Mouse (Mus musculus) heart, adult 2 months (tissue): Measurements from ENCODE around the gene Ikbke.

Source experiments
- CTCF ChIP-seq: fragments of 200-600 bp; IDR thresholded peaks from 2 replicates; pipeline ENCODE4 v1.8.1; 2022; ENCODE audit warnings: antibody characterized with exemption, mild to moderate bottlenecking, moderate library complexity
- POLR2A ChIP-seq: fragments of 200-500 bp; IDR thresholded peaks from 2 replicates; pipeline ENCODE4 v1.6.1; 2011; ENCODE audit warnings: mild to moderate bottlenecking, low read depth, low read length, control low read depth; ENCODE audit not compliant: insufficient read depth

DNA sequence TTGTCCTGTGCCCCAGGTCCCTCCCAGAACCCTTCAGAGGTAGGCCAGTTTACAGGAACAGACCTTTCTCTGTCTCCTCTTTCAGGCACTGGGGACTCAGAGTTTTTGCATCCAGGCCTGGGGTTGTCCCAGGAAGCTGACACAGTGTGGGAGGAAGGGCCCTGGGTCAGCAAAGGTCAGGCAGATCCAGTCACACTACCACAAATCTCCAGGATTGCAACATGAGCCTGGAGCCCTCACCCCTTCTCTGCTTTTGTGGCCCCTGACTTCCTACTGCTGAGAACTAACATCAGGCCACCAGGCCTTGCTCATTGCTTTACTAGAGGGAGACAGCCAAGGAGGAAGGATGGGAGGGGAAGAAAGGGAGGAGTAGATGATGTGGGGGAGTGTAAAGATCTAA is 2.6 kb downstream of the Ikbke start:
- no peak for TF ChIP-seq CTCF
- TF ChIP-seq POLR2A, result no peak
